Mouse (Mus musculus) midbrain, embryonic 16.5 days (tissue): ENCODE results near the gene Fam49a. TPM values are rescaled to one million over a fixed set of nuclear protein-coding genes. Genes with fewer than 3 reads are reported as not detected.
A peak's percentile ranks its signal among the peaks of the same experiment; 100 is the strongest.

Experiments
- ATAC-seq: fragments of 200-750 bp; cut with Nextera tagmentation; 2 replicates; pipeline ENCODE4 v1.8.0; 2017; ENCODE audit warnings: moderate TSS enrichment
- H3K27ac ChIP-seq: fragments of 300-500 bp; sonication (generic); 2 replicates; pipeline ENCODE4 v1.5.1; 2014; ENCODE audit warnings: mild to moderate bottlenecking, low read length, mixed read lengths
- H3K27me3 ChIP-seq: fragments of 300-500 bp; sonication (generic); 2 replicates; pipeline ENCODE4 v1.6.1; 2014; ENCODE audit warnings: low read depth, low read length, mixed read lengths; ENCODE audit not compliant: control insufficient read depth, insufficient read depth
- H3K36me3 ChIP-seq: fragments of 300-500 bp; sonication (generic); 2 replicates; pipeline ENCODE4 v1.6.1; 2014; ENCODE audit warnings: mild to moderate bottlenecking, low read length, moderate library complexity, mixed read lengths; ENCODE audit not compliant: control insufficient read depth, insufficient read depth
- H3K4me1 ChIP-seq: fragments of 300-500 bp; sonication (generic); 2 replicates; pipeline ENCODE4 v1.6.1; 2014; ENCODE audit warnings: mild to moderate bottlenecking, low read length, mixed read lengths; ENCODE audit not compliant: control insufficient read depth, insufficient read depth
- H3K4me2 ChIP-seq: fragments of 300-500 bp; sonication (generic); 2 replicates; pipeline ENCODE4 v1.6.1; 2014; ENCODE audit warnings: mild to moderate bottlenecking, low read length, mixed read lengths
- H3K4me3 ChIP-seq: fragments of 300-500 bp; sonication (generic); 2 replicates; pipeline ENCODE4 v1.5.1; 2014; ENCODE audit warnings: low read depth, mild to moderate bottlenecking, low read length, moderate library complexity, mixed read lengths
- H3K9ac ChIP-seq: fragments of 300-500 bp; sonication (generic); 2 replicates; pipeline ENCODE4 v1.6.1; 2014; ENCODE audit warnings: low read depth, low read length, mixed read lengths
- H3K9me3 ChIP-seq: fragments of 300-500 bp; sonication (generic); replicated peaks from 2 replicates; pipeline ENCODE4 v1.6.1; 2014; ENCODE audit warnings: mild to moderate bottlenecking, low read length, mixed read lengths; ENCODE audit not compliant: control insufficient read depth, poor library complexity, severe bottlenecking
- WGBS: fragments of 180-500 bp; shearing (Covaris S2); extraction: QIAGEN DNeasy Blood & Tissue Kit; methylation state at CpG from one replicate; pipeline ENCODE4 v1.1.7; 2014; 5-methylcytosine and 5-hydroxymethylcytosine counted together
- polyA plus RNA-seq: library from polyadenylated mRNA; unstranded; fragments of >200 nt; fragmentation: Nextera tagmentation; extraction: Ambion mirVana; gene quantifications from 2 replicates; pipeline ENCODE4 v1.2.1, GENCODE M21; 2015

Fam49a gene
- polyA plus RNA-seq, 1 experiment from 2014 or later: 72.1 TPM

GRCm38 (mm10) chr12:12373111-12373862 is 111.3 kb downstream of the Fam49a start:
- no peaks in the 10 kb centered on the region for H3K9me3 ChIP-seq
- H3K9ac ChIP-seq: no peak overlapping the region
- no peak overlapping the region for H3K4me2 ChIP-seq
- ATAC-seq: no peak
- 94% methylated on average over 11 of the region's 11 CpGs for WGBS
- no peak overlapping the region for H3K27ac ChIP-seq
- H3K36me3 ChIP-seq: peaks cover 15% of the 10 kb centered on the region
- H3K4me3 ChIP-seq: no peak overlapping the region
- no peaks in the 10 kb centered on the region for H3K4me1 ChIP-seq
- no peaks in the 10 kb centered on the region for H3K27me3 ChIP-seq

GRCm38 (mm10) chr12:12379056-12379455 is 117.1 kb downstream of the Fam49a start:
- H3K4me2 ChIP-seq: no peak overlapping the region
- H3K4me1 ChIP-seq: no peaks in the 10 kb centered on the region
- H3K27ac ChIP-seq: no peak overlapping the region
- H3K27me3 ChIP-seq: no peaks in the 10 kb centered on the region
- WGBS: 74% methylated on average over 2 of the region's 2 CpGs
- H3K36me3 ChIP-seq: peaks cover 2% of the 10 kb centered on the region; the same call in 1 of the 2 replicates
- H3K4me3 ChIP-seq: no peak overlapping the region
- ATAC-seq: no peak
- H3K9ac ChIP-seq: no peak overlapping the region
- H3K9me3 ChIP-seq: no peaks in the 10 kb centered on the region

GRCm38 (mm10) chr12:12389271-12389670 is 127.3 kb downstream of the Fam49a start:
- H3K27ac ChIP-seq: no peak overlapping the region
- ATAC-seq: no peak
- no peaks in the 10 kb centered on the region for H3K27me3 ChIP-seq
- no peaks in the 10 kb centered on the region for H3K4me1 ChIP-seq
- 92% methylated on average over 1 of the region's 1 CpGs for WGBS
- no peak overlapping the region for H3K9ac ChIP-seq
- no peak overlapping the region for H3K4me3 ChIP-seq
- H3K9me3 ChIP-seq: no peaks in the 10 kb centered on the region
- H3K36me3 ChIP-seq: no peaks in the 10 kb centered on the region
- no peak overlapping the region for H3K4me2 ChIP-seq

- Histone ChIP-seq H3K27ac (no peak overlapping the region), H3K4me2 (no peak overlapping the region), H3K9me3 (no peaks in the 10 kb centered on the region), H3K9ac (no peak overlapping the region), H3K27me3 (no peaks in the 10 kb centered on the region), H3K4me3 (no peak overlapping the region), H3K4me1 (no peaks in the 10 kb centered on the region), H3K36me3 (no peaks in the 10 kb centered on the region)
- no peak for ATAC-seq
- WGBS: 33% methylated on average over 6 of the region's 6 CpGs
Observed at GRCm38 (mm10) chr12:12396224-12396623, 134.3 kb downstream of the Fam49a start.

GRCm38 (mm10) chr12:12401051-12401465 is 139.1 kb downstream of the Fam49a start:
- H3K9me3 ChIP-seq: no peaks in the 10 kb centered on the region
- no peak overlapping the region for H3K27ac ChIP-seq
- 0 out of 2 replicates have a peak overlapping the region, but pooled peaks have one; percentile 7 for H3K4me2 ChIP-seq
- no peaks in the 10 kb centered on the region for H3K36me3 ChIP-seq
- no peaks in the 10 kb centered on the region for H3K4me1 ChIP-seq
- ATAC-seq: no peak
- H3K27me3 ChIP-seq: no peaks in the 10 kb centered on the region
- no peak overlapping the region for H3K4me3 ChIP-seq
- H3K9ac ChIP-seq: no peak overlapping the region
- 57% methylated on average over 9 of the region's 9 CpGs for WGBS

GRCm38 (mm10) chr12:12401504-12401903 is 139.6 kb downstream of the Fam49a start:
- Histone ChIP-seq H3K27ac (no peak overlapping the region), H3K4me3 (no peak overlapping the region)
- no peak for ATAC-seq

GRCm38 (mm10) chr12:12405491-12406110 is 143.7 kb downstream of the Fam49a start:
- Histone ChIP-seq H3K4me2 (no peak overlapping the region), H3K4me3 (no peak overlapping the region), H3K36me3 (no peaks in the 10 kb centered on the region), H3K27ac (no peak overlapping the region), H3K9me3 (no peaks in the 10 kb centered on the region), H3K9ac (no peak overlapping the region), H3K27me3 (no peaks in the 10 kb centered on the region), H3K4me1 (no peaks in the 10 kb centered on the region)
- no peak for ATAC-seq
- 70% methylated on average over 10 of the region's 10 CpGs for WGBS

More at GRCm38 (mm10) chr12:12401504-12401903, 139.6 kb downstream of the Fam49a start:
- no peak overlapping the region for H3K9ac ChIP-seq
- no peaks in the 10 kb centered on the region for H3K4me1 ChIP-seq
- H3K4me2 ChIP-seq: peak overlapping the region; percentile 7; the same call in 1 of the 2 replicates
- 70% methylated on average over 15 of the region's 15 CpGs for WGBS
- no peaks in the 10 kb centered on the region for H3K9me3 ChIP-seq
- H3K36me3 ChIP-seq: no peaks in the 10 kb centered on the region
- H3K27me3 ChIP-seq: no peaks in the 10 kb centered on the region

- WGBS: 71% methylated on average over 5 of the region's 5 CpGs
- H3K4me3 ChIP-seq: no peak overlapping the region
- no peaks in the 10 kb centered on the region for H3K9me3 ChIP-seq
- H3K9ac ChIP-seq: no peak overlapping the region
- no peak overlapping the region for H3K27ac ChIP-seq
- H3K4me2 ChIP-seq: no peak overlapping the region
- no peaks in the 10 kb centered on the region for H3K27me3 ChIP-seq
- H3K4me1 ChIP-seq: no peaks in the 10 kb centered on the region
- no peaks in the 10 kb centered on the region for H3K36me3 ChIP-seq
- no peak for ATAC-seq
Observed at GRCm38 (mm10) chr12:12409044-12409443, 147.1 kb downstream of the Fam49a start.

GRCm38 (mm10) chr12:12412674-12413073 is 150.7 kb downstream of the Fam49a start:
- no peaks in the 10 kb centered on the region for H3K4me1 ChIP-seq
- no peaks in the 10 kb centered on the region for H3K27me3 ChIP-seq
- H3K4me2 ChIP-seq: no peak overlapping the region
- H3K9ac ChIP-seq: no peak overlapping the region
- ATAC-seq: no peak
- no peak overlapping the region for H3K27ac ChIP-seq
- H3K36me3 ChIP-seq: no peaks in the 10 kb centered on the region
- H3K4me3 ChIP-seq: no peak overlapping the region
- 46% methylated on average over 5 of the region's 5 CpGs for WGBS
- no peaks in the 10 kb centered on the region for H3K9me3 ChIP-seq
